8 mouse cellular contexts compared by ENCODE assay signal in genomic region chr6:29717952-29718521, GRCm38 (mm10). TPM values are rescaled to one million over a fixed set of nuclear protein-coding genes. Genes with fewer than 3 reads are reported as not detected.
DNase-seq lines count a peak whose midpoint lies in the region; ATAC-seq and TF ChIP-seq lines count a peak whose summit lies in the region.

No protein-coding gene starts in this region.

- peak; percentile 21; the same call in 1 of the 2 replicates for ATAC-seq in erythroblast, adult 5-6 weeks (replicated peaks; ENCODE audit: low FRiP score, poor library complexity, severe bottlenecking)
- ATAC-seq in hindbrain, embryonic 14.5 days (ENCODE audit: low FRiP score): peak; percentile 72; the same call in 1 of the 2 replicates
- ATAC-seq in limb, embryonic 14.5 days (ENCODE audit: low FRiP score, low read depth): peak; percentile 54; the same call in 1 of the 2 replicates

- H3K36me3 ChIP-seq in hindbrain, embryonic 14.5 days (replicated peaks; ENCODE audit: control insufficient read depth, insufficient read depth): no peaks in the 10 kb centered on the region
- no peaks in the 10 kb centered on the region for H3K36me3 ChIP-seq in limb, embryonic 14.5 days (ENCODE audit: control insufficient read depth, insufficient read depth, low read length)

- DNase-seq in left cerebral cortex, postnatal 25 days (ENCODE audit: low spot score in 2 of 2): peak; percentile 27 to 44
- no peak for DNase-seq in left cerebral cortex, adult 11 months (ENCODE audit: low spot score)
- peak; percentile 81 for DNase-seq in brain, adult 2 months (ENCODE audit: low read depth, low spot score)
- DNase-seq in hindbrain, embryonic 14.5 days (ENCODE audit: low spot score): peak; percentile 47
- DNase-seq in limb, embryonic 14.5 days (ENCODE audit: low spot score): peak; percentile 34
- no peak for DNase-seq in urinary bladder, postnatal 14 days (ENCODE audit: low spot score)
- DNase-seq in adipocyte (ENCODE audit: low spot score): no peak

- H3K4me3 ChIP-seq in hindbrain, embryonic 14.5 days (replicated peaks; ENCODE audit: low read length): no peak overlapping the region
- peak overlapping the region; percentile 21; the same call in 1 of the 2 replicates for H3K4me3 ChIP-seq in limb, embryonic 14.5 days (replicated peaks; ENCODE audit: low read length)

- intact Hi-C loops in left cerebral cortex, postnatal 25 days (cut with DNase I): no loop called here

- H3K4me1 ChIP-seq in hindbrain, embryonic 14.5 days (replicated peaks; ENCODE audit: control insufficient read depth, insufficient read depth, low read length): peaks cover 24% of the 10 kb centered on the region
- peaks cover 23% of the 10 kb centered on the region for H3K4me1 ChIP-seq in limb, embryonic 14.5 days (ENCODE audit: control insufficient read depth, insufficient read depth, low read length)

- H3K27me3 ChIP-seq in hindbrain, embryonic 14.5 days (ENCODE audit: control insufficient read depth, insufficient read depth, low read length): no peaks in the 10 kb centered on the region
- H3K27me3 ChIP-seq in limb, embryonic 14.5 days (ENCODE audit: control insufficient read depth, insufficient read depth, low read length): no peaks in the 10 kb centered on the region

- TF ChIP-seq POLR2A in limb, embryonic 14.5 days (IDR thresholded peaks at IDR 0.05; ENCODE audit: borderline replicate concordance, extremely low read depth, insufficient read depth, insufficient read length): no peak

- WGBS in hindbrain, embryonic 14.5 days: 18% methylated on average over 14 of the region's 14 CpGs
- WGBS in limb, embryonic 14.5 days: 16% methylated on average over 14 of the region's 14 CpGs

- H3K9me3 ChIP-seq in hindbrain, embryonic 14.5 days (ENCODE audit: control insufficient read depth, low read length): no peaks in the 10 kb centered on the region
- H3K9me3 ChIP-seq in limb, embryonic 14.5 days (ENCODE audit: control insufficient read depth, low read length): no peaks in the 10 kb centered on the region

- H3K9ac ChIP-seq in hindbrain, embryonic 14.5 days: no peak overlapping the region
- H3K9ac ChIP-seq in limb, embryonic 14.5 days (ENCODE audit: low read depth, low read length, severe bottlenecking): peak overlapping the region; percentile 48

- no peak overlapping the region; the same call in 1 of the 2 replicates for H3K27ac ChIP-seq in hindbrain, embryonic 14.5 days
- H3K27ac ChIP-seq in limb, embryonic 14.5 days (replicated peaks; ENCODE audit: low read depth, low read length): peak overlapping the region; percentile 84

- peak overlapping the region; percentile 48 for H3K4me2 ChIP-seq in hindbrain, embryonic 14.5 days (replicated peaks)
- peak overlapping the region; percentile 66 for H3K4me2 ChIP-seq in limb, embryonic 14.5 days (replicated peaks; ENCODE audit: low read depth, low read length, severe bottlenecking)

RNA-seq across cellular contexts. Expression of gene Smo, which starts 17.3 kb away (rescaled TPM):
- 1 to 10 TPM; 9.5 to 9.8 TPM for total RNA-seq in left cerebral cortex, postnatal 25 days (2021)
- total RNA-seq in erythroblast, adult 5-6 weeks (2015; ENCODE audit: low replicate concordance): 3.3 and 4.0 TPM in 2 replicates
- total RNA-seq in erythroblast, adult 5-6 weeks (2017; ENCODE audit: low replicate concordance): 0.60 and 2.6 TPM in 2 replicates
- polyA plus RNA-seq in hindbrain, embryonic 14.5 days (2014; fragmentation: Nextera tagmentation; extraction: Ambion mirVana): 13.9 and 15.6 TPM in 2 replicates
- 104 and 134 TPM in 2 replicates for polyA plus RNA-seq in limb, embryonic 14.5 days (2012; rRNA removed)
- 58.1 and 68.4 TPM in 2 replicates for polyA plus RNA-seq in limb, embryonic 14.5 days (2014; fragmentation: Nextera tagmentation; extraction: Ambion mirVana)

RNA-seq across cellular contexts. Expression of gene Tspan33, which starts 24.0 kb away (rescaled TPM):
- total RNA-seq in left cerebral cortex, postnatal 25 days (2021): 10 to 100 TPM; 30.4 to 32.0 TPM
- 246 and 272 TPM in 2 replicates for total RNA-seq in erythroblast, adult 5-6 weeks (2015; ENCODE audit: low replicate concordance)
- total RNA-seq in erythroblast, adult 5-6 weeks (2017; ENCODE audit: low replicate concordance): 487 and 489 TPM in 2 replicates
- 7.9 and 8.6 TPM in 2 replicates for polyA plus RNA-seq in hindbrain, embryonic 14.5 days (2014; fragmentation: Nextera tagmentation; extraction: Ambion mirVana)
- 4.9 and 5.0 TPM in 2 replicates for polyA plus RNA-seq in limb, embryonic 14.5 days (2012; rRNA removed)
- polyA plus RNA-seq in limb, embryonic 14.5 days (2014; fragmentation: Nextera tagmentation; extraction: Ambion mirVana): 2.7 and 2.8 TPM in 2 replicates

RNA-seq across cellular contexts. Expression of gene Ahcyl2, which starts 49.8 kb away (rescaled TPM):
- 100 to 1,000 TPM; 114 to 137 TPM for total RNA-seq in left cerebral cortex, postnatal 25 days (2021)
- total RNA-seq in erythroblast, adult 5-6 weeks (2015; ENCODE audit: low replicate concordance): 7.1 and 15.2 TPM in 2 replicates
- total RNA-seq in erythroblast, adult 5-6 weeks (2017; ENCODE audit: low replicate concordance): 9.6 and 20.3 TPM in 2 replicates
- polyA plus RNA-seq in hindbrain, embryonic 14.5 days (2014; fragmentation: Nextera tagmentation; extraction: Ambion mirVana): 24.2 and 27.1 TPM in 2 replicates
- 20.8 and 23.3 TPM in 2 replicates for polyA plus RNA-seq in limb, embryonic 14.5 days (2012; rRNA removed)
- 20.8 and 21.6 TPM in 2 replicates for polyA plus RNA-seq in limb, embryonic 14.5 days (2014; fragmentation: Nextera tagmentation; extraction: Ambion mirVana)

Comparison
In these comparisons a context has a peak if more than half of its experiments do, and no peak if none do; other contexts are left out.
1. DNase-seq: peak in left cerebral cortex, postnatal 25 days (2 of 2), brain, adult 2 months (single experiment), hindbrain, embryonic 14.5 days (single experiment) and limb, embryonic 14.5 days (single experiment); none in left cerebral cortex, adult 11 months (single experiment), urinary bladder, postnatal 14 days (single experiment) and adipocyte (single experiment).
2. ATAC-seq: peak in every context shown above with its lines; median percentile 72 in hindbrain, embryonic 14.5 days; 54 in limb, embryonic 14.5 days; 21 in erythroblast, adult 5-6 weeks.
3. RNA of gene Tspan33, which starts 24.0 kb away (total RNA-seq): 246 to 489 TPM in erythroblast, adult 5-6 weeks; 30.4 to 32.0 TPM in left cerebral cortex, postnatal 25 days; every median in the first group is over 4 times any median in the second.
4. RNA of gene Ahcyl2, which starts 49.8 kb away (total RNA-seq): 114 to 137 TPM in left cerebral cortex, postnatal 25 days; 7.1 to 20.3 TPM in erythroblast, adult 5-6 weeks; every median in the first group is over 4 times any median in the second.